Comparison of ENCODE assay signal across 9 mouse cellular contexts in the genomic region with DNA sequence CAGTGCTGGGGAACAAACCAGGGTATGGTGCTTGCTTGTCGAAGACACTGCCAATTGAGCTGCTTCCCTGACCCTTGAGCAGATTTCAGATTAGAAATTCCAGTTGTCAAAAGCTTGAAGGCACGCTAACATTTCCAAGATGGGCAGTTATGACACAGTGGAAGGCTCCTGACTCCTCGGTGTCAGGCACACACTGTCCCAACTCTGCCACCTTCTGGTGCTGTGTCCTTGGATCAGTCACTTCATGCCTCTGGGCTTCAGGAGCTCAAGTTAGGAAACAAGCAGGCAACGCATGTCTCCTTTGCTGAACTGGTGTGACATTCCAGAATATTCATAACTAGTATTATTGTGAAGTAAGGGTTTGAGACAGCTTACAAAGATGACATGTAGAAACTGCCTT. TPM values are rescaled to one million over a fixed set of nuclear protein-coding genes. Genes with fewer than 3 reads are reported as not detected.
DNase-seq lines count a peak whose midpoint lies in the region; ATAC-seq and TF ChIP-seq lines count a peak whose summit lies in the region.
"Had no signal": no experiment of that assay in that cellular context is flagged by ENCODE, and none has a peak within 500 bp of the region (broad histone marks: within the 10 kb centered on the region; RNA-seq: fewer than 3 reads in every experiment).

No protein-coding gene starts in this region.

- peak; percentile 40 to 73 for DNase-seq in adrenal gland, adult (ENCODE audit: inconsistent age in 2 of 2, low spot score in 1 of 2)
- no peak for DNase-seq in adrenal gland, adult 8-10 months
- peak in 1 of 2 experiments; percentile 34 for DNase-seq in spleen, adult 2 months (ENCODE audit: low read depth in 1 of 2, low spot score in 2 of 2)
- DNase-seq in spleen, adult 12 weeks (ENCODE audit: low spot score), result no peak
- DNase-seq in kidney, postnatal 0 days (ENCODE audit: low spot score), result no peak
- DNase-seq in ovary, postnatal 14 days (ENCODE audit: low spot score), result no peak
- no peak for DNase-seq in midbrain, postnatal 0 days (ENCODE audit: low spot score)

- H3K9ac ChIP-seq in kidney, postnatal 0 days (ENCODE audit: low read depth, low read length), result no peak overlapping the region
- no peak overlapping the region for H3K9ac ChIP-seq in midbrain, postnatal 0 days (replicated peaks; ENCODE audit: low read length, poor library complexity, severe bottlenecking)
- H3K9ac ChIP-seq: neural tube, embryonic 12.5 days had no signal

- no peaks in the 10 kb centered on the region for H3K9me3 ChIP-seq in kidney, postnatal 0 days (replicated peaks; ENCODE audit: low read length)
- H3K9me3 ChIP-seq in midbrain, postnatal 0 days (ENCODE audit: low read length), result no peaks in the 10 kb centered on the region
- H3K9me3 ChIP-seq: neural tube, embryonic 12.5 days had no signal

- no peak overlapping the region for H3K27ac ChIP-seq in spleen, adult 2 months (ENCODE audit: insufficient read depth, low read length)
- H3K27ac ChIP-seq in kidney, postnatal 0 days, result no peak overlapping the region
- H3K27ac ChIP-seq in midbrain, postnatal 0 days (ENCODE audit: low read depth, low read length), result no peak overlapping the region
- H3K27ac ChIP-seq: neural tube, embryonic 12.5 days had no signal

- H3K4me3 ChIP-seq in spleen, adult 2 months (ENCODE audit: extremely low read depth, insufficient read depth, insufficient read length), result no peak overlapping the region
- no peak overlapping the region for H3K4me3 ChIP-seq in kidney, postnatal 0 days (replicated peaks; ENCODE audit: low read depth, low read length)
- no peak overlapping the region for H3K4me3 ChIP-seq in midbrain, postnatal 0 days (ENCODE audit: low read depth, low read length)
- H3K4me3 ChIP-seq: neural tube, embryonic 12.5 days had no signal

- no peaks in the 10 kb centered on the region for H3K27me3 ChIP-seq in spleen, adult 2 months (ENCODE audit: control insufficient read depth, insufficient read depth, low read length)
- H3K27me3 ChIP-seq in kidney, postnatal 0 days (ENCODE audit: insufficient read depth, low read length), result no peaks in the 10 kb centered on the region
- H3K27me3 ChIP-seq in midbrain, postnatal 0 days (ENCODE audit: insufficient read depth, low read length), result no peaks in the 10 kb centered on the region

- H3K4me2 ChIP-seq in kidney, postnatal 0 days (ENCODE audit: low read length), result no peak overlapping the region
- no peak overlapping the region for H3K4me2 ChIP-seq in midbrain, postnatal 0 days (ENCODE audit: low read depth, low read length, poor library complexity, severe bottlenecking)
- H3K4me2 ChIP-seq: neural tube, embryonic 12.5 days had no signal

- no peaks in the 10 kb centered on the region for H3K4me1 ChIP-seq in spleen, adult 2 months (ENCODE audit: control insufficient read depth, insufficient read depth, insufficient read length)
- peaks cover 19% of the 10 kb centered on the region for H3K4me1 ChIP-seq in kidney, postnatal 0 days (replicated peaks; ENCODE audit: insufficient read depth, low read length)
- no peaks in the 10 kb centered on the region for H3K4me1 ChIP-seq in midbrain, postnatal 0 days (ENCODE audit: insufficient read depth, low read length)

- H3K36me3 ChIP-seq in spleen, adult 2 months (ENCODE audit: control insufficient read depth, insufficient read depth, low read length), result no peaks in the 10 kb centered on the region
- no peaks in the 10 kb centered on the region for H3K36me3 ChIP-seq in kidney, postnatal 0 days (ENCODE audit: insufficient read depth, low read length)
- no peaks in the 10 kb centered on the region for H3K36me3 ChIP-seq in midbrain, postnatal 0 days (ENCODE audit: insufficient read depth, low read length)
- H3K36me3 ChIP-seq: neural tube, embryonic 12.5 days had no signal

- TF ChIP-seq POLR2A in spleen, adult 2 months (IDR thresholded peaks at IDR 0.05; ENCODE audit: low read depth, low read length), result no peak

- ATAC-seq in kidney, postnatal 0 days (replicated peaks; ENCODE audit: low FRiP score, low read depth), result no peak
- ATAC-seq in monocyte, adult 5-6 weeks (replicated peaks; ENCODE audit: insufficient number of reproducible peaks, low FRiP score, low TSS enrichment, poor library complexity, severe bottlenecking), result peak; percentile 48; the same call in 1 of the 2 replicates
- ATAC-seq in midbrain, postnatal 0 days (ENCODE audit: low FRiP score), result no peak

- 53% methylated on average over 4 of the region's 4 CpGs for WGBS in spleen, adult 2 months
- 60% methylated on average over 4 of the region's 4 CpGs for WGBS in kidney, postnatal 0 days
- 65% methylated on average over 4 of the region's 4 CpGs for WGBS in midbrain, postnatal 0 days

- TF ChIP-seq CTCF in spleen, adult 2 months (IDR thresholded peaks at IDR 0.05; ENCODE audit: extremely low read depth, insufficient read depth, insufficient read length, insufficient replicate concordance), result peak; percentile 54; the same call in 1 of the 2 replicates
- TF ChIP-seq CTCF in kidney, postnatal 0 days (IDR thresholded peaks at IDR 0.05; ENCODE audit: low read depth), result peak; percentile 57
- TF ChIP-seq CTCF in midbrain, postnatal 0 days (IDR thresholded peaks at IDR 0.05), result no peak; the same call in 1 of the 2 replicates

RNA-seq across cellular contexts. Expression of gene Laptm4a, which starts 39.7 kb away (rescaled TPM):
- total RNA-seq in adrenal gland, adult 8-10 months (2022), result 100 to 1,000 TPM; 509 to 681 (median 626) TPM
- 81.9 and 88.2 TPM in 2 replicates for polyA plus RNA-seq in spleen, adult 2 months (2012; rRNA removed)
- polyA plus RNA-seq in kidney, postnatal 0 days (2015; fragmentation: Nextera tagmentation; extraction: Ambion mirVana), result 446 and 479 TPM in 2 replicates
- total RNA-seq in monocyte, adult 5-6 weeks (2017), result 314 to 883 TPM (median 672 TPM) in 3 replicates
- total RNA-seq in midbrain, postnatal 0 days (2014; rRNA removed), result 165 and 177 TPM in 2 replicates
- polyA plus RNA-seq in midbrain, postnatal 0 days (2015; fragmentation: Nextera tagmentation; extraction: Ambion mirVana), result 225 TPM in 2 replicates

Comparison
In these comparisons a context has a peak if more than half of its experiments do, and no peak if none do; other contexts are left out.
1. DNase-seq: peak in adrenal gland, adult (2 of 2); none in adrenal gland, adult 8-10 months (single experiment), spleen, adult 12 weeks (single experiment), kidney, postnatal 0 days (single experiment), ovary, postnatal 14 days (single experiment) and midbrain, postnatal 0 days (single experiment).